Mouse (Mus musculus) hindbrain, postnatal 0 days (tissue): ENCODE data around the gene Mfsd10. TPM values are rescaled to one million over a fixed set of nuclear protein-coding genes. Genes with fewer than 3 reads are reported as not detected.

Source experiments
- ATAC-seq: fragments of 200-750 bp; cut with Nextera tagmentation; 2 replicates; pipeline ENCODE4 v1.8.0; 2017; ENCODE audit warnings: mild to moderate bottlenecking, moderate TSS enrichment, moderate library complexity
- DNase-seq: peaks from one replicate; pipeline ENCODE4 v3.0.0-alpha.2; 2015; ENCODE audit warnings: low spot score
- H3K27ac ChIP-seq: fragments of 300-500 bp; sonication (generic); 2 replicates; pipeline ENCODE4 v1.5.1; 2014; ENCODE audit warnings: mild to moderate bottlenecking
- H3K27me3 ChIP-seq: fragments of 300-500 bp; sonication (generic); 2 replicates; pipeline ENCODE4 v1.6.1; 2014; ENCODE audit warnings: low read length, mixed read lengths; ENCODE audit not compliant: insufficient read depth
- H3K36me3 ChIP-seq: fragments of 300-500 bp; sonication (generic); 2 replicates; pipeline ENCODE4 v1.6.1; 2014; ENCODE audit warnings: low read length, mixed read lengths; ENCODE audit not compliant: insufficient read depth
- H3K4me1 ChIP-seq: fragments of 300-500 bp; sonication (generic); 2 replicates; pipeline ENCODE4 v1.6.1; 2014; ENCODE audit warnings: antibody characterized with exemption, low read length, mixed read lengths; ENCODE audit not compliant: insufficient read depth
- H3K4me2 ChIP-seq: fragments of 300-500 bp; sonication (generic); 2 replicates; pipeline ENCODE4 v1.6.1; 2014; ENCODE audit warnings: low read depth, mild to moderate bottlenecking, low read length, moderate library complexity, mixed read lengths
- H3K4me3 ChIP-seq: fragments of 300-500 bp; sonication (generic); 2 replicates; pipeline ENCODE4 v1.5.1; 2014; ENCODE audit warnings: low read length
- H3K9ac ChIP-seq: fragments of 300-500 bp; sonication (generic); replicated peaks from 2 replicates; pipeline ENCODE4 v1.6.1; 2014; ENCODE audit warnings: mild to moderate bottlenecking, low read length, moderate library complexity, mixed read lengths
- H3K9me3 ChIP-seq: fragments of 300-500 bp; sonication (generic); 2 replicates; pipeline ENCODE4 v1.6.1; 2016; ENCODE audit warnings: low read length, mixed read lengths
- CTCF ChIP-seq: IDR thresholded peaks from 2 replicates; pipeline ENCODE4 v1.5.1; 2016; ENCODE audit warnings: antibody characterized with exemption, control low read depth, low read depth
- WGBS: fragments of 180-500 bp; shearing (Covaris S2); extraction: QIAGEN DNeasy Blood & Tissue Kit; methylation state at CpG from one replicate; pipeline ENCODE4 v1.1.7; 2014; 5-methylcytosine and 5-hydroxymethylcytosine counted together
- polyA plus RNA-seq: library from polyadenylated mRNA; unstranded; fragments of >200 nt; fragmentation: Nextera tagmentation; extraction: Ambion mirVana; gene quantifications from 2 replicates; pipeline ENCODE4 v1.2.1, GENCODE M21; 2015
- total RNA-seq: library from RNA; depleted of rRNA; stranded (reverse); fragments of >200 nt; gene quantifications from 2 replicates; pipeline ENCODE4 v1.2.3, GENCODE M21; 2014; rRNA removed

The Mfsd10 gene
- total and polyA plus RNA-seq, 2 experiments from 2014 or later, result 72.0 to 95.0 TPM

GRCm38 (mm10) chr5:34590702-34591101, 46.3 kb downstream of the Mfsd10 start:
- no peak overlapping the region for H3K27ac ChIP-seq
- no peaks in the 10 kb centered on the region for H3K27me3 ChIP-seq
- no peaks in the 10 kb centered on the region for H3K9me3 ChIP-seq
- no peak overlapping the region for H3K4me2 ChIP-seq
- DNase-seq (no peak), ATAC-seq (no peak)
- H3K9ac ChIP-seq, result no peak overlapping the region
- 29% methylated on average over 4 of the region's 4 CpGs for WGBS
- no peaks in the 10 kb centered on the region for H3K4me1 ChIP-seq
- no peaks in the 10 kb centered on the region for H3K36me3 ChIP-seq
- H3K4me3 ChIP-seq, result no peak overlapping the region
- TF ChIP-seq CTCF, result no peak

GRCm38 (mm10) chr5:34590059-34590458, 47.0 kb downstream of the Mfsd10 start:
- no peak overlapping the region for H3K4me2 ChIP-seq
- H3K36me3 ChIP-seq, result no peaks in the 10 kb centered on the region
- H3K4me1 ChIP-seq, result no peaks in the 10 kb centered on the region
- ATAC-seq, result no peak
- WGBS, result 13% methylated on average over 5 of the region's 5 CpGs
- DNase-seq, result no peak
- H3K9ac ChIP-seq, result no peak overlapping the region
- H3K27me3 ChIP-seq, result no peaks in the 10 kb centered on the region
- H3K27ac ChIP-seq, result no peak overlapping the region
- no peak overlapping the region for H3K4me3 ChIP-seq
- TF ChIP-seq CTCF, result no peak
- no peaks in the 10 kb centered on the region for H3K9me3 ChIP-seq

GRCm38 (mm10) chr5:34587881-34588280, 49.1 kb downstream of the Mfsd10 start:
- Histone ChIP-seq H3K9ac (no peak overlapping the region), H3K4me1 (no peaks in the 10 kb centered on the region), H3K27me3 (no peaks in the 10 kb centered on the region), H3K4me2 (no peak overlapping the region), H3K27ac (no peak overlapping the region), H3K36me3 (no peaks in the 10 kb centered on the region), H3K9me3 (no peaks in the 10 kb centered on the region), H3K4me3 (no peak overlapping the region)
- no peak for ATAC-seq
- DNase-seq, result no peak
- TF ChIP-seq CTCF, result no peak
- WGBS, result 77% methylated on average over 5 of the region's 5 CpGs

- no peak for ATAC-seq
- no peak overlapping the region for H3K27ac ChIP-seq
Measured at GRCm38 (mm10) chr5:34585216-34585615, 51.8 kb downstream of the Mfsd10 start.

More at GRCm38 (mm10) chr5:34585216-34585615, 51.8 kb downstream of the Mfsd10 start:
- no peak overlapping the region for H3K9ac ChIP-seq
- H3K36me3 ChIP-seq, result no peaks in the 10 kb centered on the region
- TF ChIP-seq CTCF, result no peak
- H3K27me3 ChIP-seq, result no peaks in the 10 kb centered on the region
- H3K9me3 ChIP-seq, result no peaks in the 10 kb centered on the region
- no peak overlapping the region for H3K4me3 ChIP-seq
- DNase-seq, result no peak
- WGBS, result 66% methylated on average over 5 of the region's 5 CpGs
- H3K4me1 ChIP-seq, result peaks cover 4% of the 10 kb centered on the region; the same call in 1 of the 2 replicates
- H3K4me2 ChIP-seq, result no peak overlapping the region

Other genes starting within 250 kb of the Mfsd10 start
- 11.1 and 12.8 TPM in 2 replicates for gene Tnip2, start 123.2 kb downstream of the Mfsd10 start, total RNA-seq
- 14.1 and 14.5 TPM in 2 replicates for gene Tnip2, start 123.2 kb downstream of the Mfsd10 start, polyA plus RNA-seq
- gene Sh3bp2, start 111.4 kb downstream of the Mfsd10 start, total RNA-seq, result 29.8 and 37.7 TPM in 2 replicates
- 12.0 and 14.1 TPM in 2 replicates for gene Sh3bp2, start 111.4 kb downstream of the Mfsd10 start, polyA plus RNA-seq
- gene Add1, start 63.5 kb downstream of the Mfsd10 start, total RNA-seq, result 272 and 279 TPM in 2 replicates
- gene Add1, start 63.5 kb downstream of the Mfsd10 start, polyA plus RNA-seq, result 165 and 166 TPM in 2 replicates
- gene Nop14, start 22.9 kb upstream of the Mfsd10 start, total RNA-seq, result 4.9 and 9.7 TPM in 2 replicates
- 20.0 and 20.2 TPM in 2 replicates for gene Nop14, start 22.9 kb upstream of the Mfsd10 start, polyA plus RNA-seq
- 0.93 and 2.1 TPM in 2 replicates for gene Grk4, start 23.2 kb upstream of the Mfsd10 start, total RNA-seq
- 5.1 and 5.3 TPM in 2 replicates for gene Grk4, start 23.2 kb upstream of the Mfsd10 start, polyA plus RNA-seq
- gene Htt, start 124.5 kb upstream of the Mfsd10 start, total RNA-seq, result 37.4 and 44.0 TPM in 2 replicates
- gene Htt, start 124.5 kb upstream of the Mfsd10 start, polyA plus RNA-seq, result 7.5 and 8.0 TPM in 2 replicates